Mouse (Mus musculus) thymus, adult 18-20 months (tissue): Measurements from ENCODE around the gene Ypel3.
"Not testable (repeated sequence)": the region's sequence is repeated elsewhere in the genome, so short reads cannot be mapped to it uniquely, and the experiment has no call there.

ENCODE experiments used
- DNase-seq, 2 experiments: peaks; one replicate each; pipeline ENCODE4 v3.0.0; 2022; ENCODE audit warnings: mixed read lengths in 2 of 2

Gene Ypel3

GRCm38 (mm10) chr7:126776598-126777057, at the start of gene Ypel3:
TSS of gene Ypel3 (plus strand) at chr7:126776955.
- peak; percentile 94 to 97 for DNase-seq

GRCm38 (mm10) chr7:126730256-126730789, 46.4 kb upstream of the Ypel3 start:
- not testable (repeated sequence) for DNase-seq

- DNase-seq, result no peak
Observed at GRCm38 (mm10) chr7:126736122-126736521, 40.6 kb upstream of the Ypel3 start.

- DNase-seq, result no peak
Observed at GRCm38 (mm10) chr7:126739551-126739950, 37.2 kb upstream of the Ypel3 start.

- DNase-seq, result no peak
Observed at GRCm38 (mm10) chr7:126740132-126740735, 36.5 kb upstream of the Ypel3 start.

GRCm38 (mm10) chr7:126740977-126741376, 35.8 kb upstream of the Ypel3 start:
- DNase-seq, result no peak

- DNase-seq, result no peak
Observed at GRCm38 (mm10) chr7:126741452-126741851, 35.3 kb upstream of the Ypel3 start.

- no peak for DNase-seq
Observed at GRCm38 (mm10) chr7:126741964-126742482, 34.7 kb upstream of the Ypel3 start.

- DNase-seq, result no peak
Observed at GRCm38 (mm10) chr7:126746066-126746465, 30.7 kb upstream of the Ypel3 start.

GRCm38 (mm10) chr7:126746798-126747197, 30.0 kb upstream of the Ypel3 start:
- no peak for DNase-seq

- no peak for DNase-seq
Observed at GRCm38 (mm10) chr7:126748824-126749223, 27.9 kb upstream of the Ypel3 start.

GRCm38 (mm10) chr7:126749582-126750343, 27.0 kb upstream of the Ypel3 start:
- DNase-seq, result no peak

GRCm38 (mm10) chr7:126754866-126755265, 21.9 kb upstream of the Ypel3 start:
- peak in 1 of 2 experiments; percentile 45 for DNase-seq

- DNase-seq, result no peak
Observed at GRCm38 (mm10) chr7:126758539-126758938, 18.2 kb upstream of the Ypel3 start.

GRCm38 (mm10) chr7:126759050-126759671, 17.6 kb upstream of the Ypel3 start, which contains the start of gene Mapk3:
TSS of gene Mapk3 (plus strand) at chr7:126759601.
- DNase-seq, result peak; percentile 80 to 88

GRCm38 (mm10) chr7:126759672-126760390, 16.9 kb upstream of the Ypel3 start:
- DNase-seq, result peak in 1 of 2 experiments; percentile 75

GRCm38 (mm10) chr7:126760391-126760802, 16.4 kb upstream of the Ypel3 start:
- DNase-seq, result no peak

GRCm38 (mm10) chr7:126760956-126761355, 15.8 kb upstream of the Ypel3 start:
- no peak for DNase-seq

- DNase-seq, result no peak
Observed at GRCm38 (mm10) chr7:126761529-126762067, 15.2 kb upstream of the Ypel3 start.

GRCm38 (mm10) chr7:126762471-126763008, 14.2 kb upstream of the Ypel3 start:
- DNase-seq, result no peak

GRCm38 (mm10) chr7:126765540-126765939, 11.2 kb upstream of the Ypel3 start:
- no peak for DNase-seq

- no peak for DNase-seq
Observed at GRCm38 (mm10) chr7:126766201-126766600, 10.6 kb upstream of the Ypel3 start, which contains the start of gene Gdpd3. TSS of gene Gdpd3 (plus strand) at chr7:126766334.
